Mouse (Mus musculus) testis, adult 2 months (tissue): ENCODE measurements around the gene Itih3. TPM values are rescaled to one million over a fixed set of nuclear protein-coding genes. Genes with fewer than 3 reads are reported as not detected.

Experiments used
- H3K27ac ChIP-seq: fragments of 200-500 bp; 2 replicates; pipeline ENCODE4 v1.5.1; 2012; ENCODE audit warnings: low read depth, low read length; ENCODE audit not compliant: control insufficient read depth, insufficient read depth
- H3K27me3 ChIP-seq: fragments of 200-500 bp; 2 replicates; pipeline ENCODE4 v1.6.1; 2012; ENCODE audit warnings: mild to moderate bottlenecking, low read length, moderate library complexity; ENCODE audit not compliant: control insufficient read depth, insufficient read depth
- H3K36me3 ChIP-seq: fragments of 200-500 bp; 2 replicates; pipeline ENCODE4 v1.6.1; 2012; ENCODE audit warnings: mild to moderate bottlenecking, low read length; ENCODE audit not compliant: control insufficient read depth, insufficient read depth
- H3K4me1 ChIP-seq: fragments of 200-500 bp; 2 replicates; pipeline ENCODE4 v1.6.1; 2012; ENCODE audit warnings: low read length; ENCODE audit not compliant: control insufficient read depth, insufficient read depth
- H3K4me3 ChIP-seq: fragments of 200-500 bp; 2 replicates; pipeline ENCODE4 v1.5.1; 2012; ENCODE audit warnings: low read depth, mild to moderate bottlenecking, low read length, moderate library complexity, mixed read lengths; ENCODE audit not compliant: control insufficient read depth
- CTCF ChIP-seq: fragments of 200-500 bp; IDR thresholded peaks from 2 replicates; pipeline ENCODE4 v1.5.1; 2012; ENCODE audit warnings: low read depth, mild to moderate bottlenecking, inconsistent platforms, low read length, moderate library complexity; ENCODE audit not compliant: control insufficient read depth, insufficient read depth, insufficient replicate concordance
- POLR2A ChIP-seq: fragments of 200-500 bp; IDR thresholded peaks from 2 replicates; pipeline ENCODE4 v1.6.1; 2012; ENCODE audit warnings: low read depth, mild to moderate bottlenecking, inconsistent platforms, low read length, moderate library complexity; ENCODE audit not compliant: control insufficient read depth
- polyA plus RNA-seq: library from polyadenylated mRNA; depleted of rRNA; stranded (reverse); fragments of >200 nt; gene quantifications from 2 replicates; pipeline ENCODE4 v1.2.3, GENCODE M21; 2012

The Itih3 gene
- polyA plus RNA-seq, 1 experiment = 0.36 TPM

DNA sequence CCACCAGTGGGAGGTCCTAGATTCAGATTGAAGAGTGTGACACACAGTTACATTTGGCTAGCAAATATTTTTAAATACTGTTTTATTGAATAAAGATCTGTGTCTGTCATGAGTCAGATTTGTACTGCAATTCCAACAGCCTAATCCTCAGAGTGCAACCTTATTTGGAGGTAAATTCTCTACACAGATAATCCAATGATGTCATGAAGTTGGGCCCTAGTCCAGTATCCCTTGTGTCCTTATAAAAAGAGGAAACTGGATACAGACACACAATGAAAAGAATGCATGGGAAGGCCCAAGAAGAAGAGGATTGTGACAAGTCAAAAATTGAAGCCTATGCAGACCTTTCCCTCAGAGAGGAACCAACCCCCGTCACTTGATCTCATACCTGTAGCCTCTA, 7.0 kb downstream of the Itih3 start:
- no peaks in the 10 kb centered on the region for H3K36me3 ChIP-seq
- H3K27me3 ChIP-seq = no peaks in the 10 kb centered on the region
- no peak overlapping the region for H3K27ac ChIP-seq
- TF ChIP-seq POLR2A (no peak), CTCF (no peak)
- H3K4me3 ChIP-seq = no peak overlapping the region
- no peaks in the 10 kb centered on the region; the same call in 1 of the 2 replicates for H3K4me1 ChIP-seq

GRCm38 (mm10) chr14:30913404-30913803, 10.2 kb downstream of the Itih3 start:
- TF ChIP-seq CTCF (no peak), POLR2A (no peak)
- Histone ChIP-seq H3K4me3 (no peak overlapping the region), H3K36me3 (no peaks in the 10 kb centered on the region), H3K4me1 (no peaks in the 10 kb centered on the region), H3K27ac (no peak overlapping the region), H3K27me3 (no peaks in the 10 kb centered on the region)

GRCm38 (mm10) chr14:30912641-30913040, 10.9 kb downstream of the Itih3 start:
- Histone ChIP-seq H3K27me3 (no peaks in the 10 kb centered on the region), H3K27ac (no peak overlapping the region), H3K4me1 (no peaks in the 10 kb centered on the region), H3K4me3 (no peak overlapping the region), H3K36me3 (no peaks in the 10 kb centered on the region)
- no peak for TF ChIP-seq POLR2A
- TF ChIP-seq CTCF = no peak

- H3K27ac ChIP-seq = no peak overlapping the region
- H3K4me3 ChIP-seq = no peak overlapping the region
- H3K27me3 ChIP-seq = no peaks in the 10 kb centered on the region
Observed at GRCm38 (mm10) chr14:30911141-30911540, 12.4 kb downstream of the Itih3 start.

DNA sequence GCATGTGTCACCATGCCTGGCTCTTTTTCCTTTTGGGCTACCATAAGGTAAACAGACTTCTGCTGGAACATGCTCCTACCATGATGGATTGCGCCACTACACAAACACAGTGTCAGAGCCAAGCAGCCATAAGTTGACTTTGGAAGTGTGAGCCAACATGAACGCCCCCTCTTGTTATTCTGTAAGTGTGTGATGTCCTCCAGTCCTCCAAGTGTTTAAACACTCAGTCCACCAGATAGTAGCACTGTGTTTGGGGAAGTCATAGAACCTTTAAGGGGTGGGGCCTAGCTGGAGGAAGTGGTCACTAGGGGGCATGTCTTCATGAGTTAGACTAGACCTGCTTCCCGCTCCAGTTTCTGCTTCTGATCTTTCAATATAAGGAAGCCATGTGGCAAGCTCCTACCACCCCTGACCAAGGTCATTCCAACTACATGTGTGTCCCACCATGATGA, 15.7 kb downstream of the Itih3 start:
- TF ChIP-seq POLR2A = no peak
- no peak for TF ChIP-seq CTCF
- Histone ChIP-seq H3K27me3 (no peaks in the 10 kb centered on the region), H3K4me1 (no peaks in the 10 kb centered on the region), H3K27ac (no peak overlapping the region), H3K4me3 (no peak overlapping the region), H3K36me3 (no peaks in the 10 kb centered on the region)

More at GRCm38 (mm10) chr14:30911141-30911540, 12.4 kb downstream of the Itih3 start:
- TF ChIP-seq POLR2A (no peak), CTCF (no peak)
- Histone ChIP-seq H3K4me1 (no peaks in the 10 kb centered on the region), H3K36me3 (no peaks in the 10 kb centered on the region)

GRCm38 (mm10) chr14:30906001-30906400, 17.6 kb downstream of the Itih3 start:
- TF ChIP-seq CTCF (no peak), POLR2A (no peak)
- H3K27me3 ChIP-seq = no peaks in the 10 kb centered on the region

DNA sequence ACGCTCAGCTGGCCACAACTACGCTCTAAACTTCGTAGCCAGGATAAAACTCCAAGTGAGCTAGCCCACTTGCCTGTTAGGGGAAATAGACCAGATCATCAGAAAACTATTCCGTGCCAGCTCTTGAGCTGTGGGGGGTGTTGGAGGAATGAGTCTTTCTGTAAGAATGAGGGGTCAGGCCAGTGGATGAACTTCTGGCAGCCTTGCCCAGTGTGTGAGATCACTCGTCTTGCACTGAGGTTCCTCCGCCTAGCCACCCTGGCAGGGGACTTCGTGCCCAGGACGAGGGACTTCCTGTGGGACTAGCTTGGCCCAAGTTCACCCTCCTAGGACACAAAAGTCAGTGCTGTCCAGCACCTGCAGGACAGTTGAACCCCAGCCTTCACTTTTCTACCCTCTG, 19.3 kb downstream of the Itih3 start:
- TF ChIP-seq CTCF = no peak
- TF ChIP-seq POLR2A = no peak
- no peak overlapping the region for H3K27ac ChIP-seq
- no peaks in the 10 kb centered on the region for H3K4me1 ChIP-seq

More at GRCm38 (mm10) chr14:30906001-30906400, 17.6 kb downstream of the Itih3 start:
- no peak overlapping the region for H3K4me3 ChIP-seq
- H3K4me1 ChIP-seq = no peaks in the 10 kb centered on the region
- H3K27ac ChIP-seq = no peak overlapping the region
- no peaks in the 10 kb centered on the region for H3K36me3 ChIP-seq

GRCm38 (mm10) chr14:30903036-30903435, 20.5 kb downstream of the Itih3 start:
- Histone ChIP-seq H3K4me3 (no peak overlapping the region), H3K36me3 (no peaks in the 10 kb centered on the region), H3K27me3 (no peaks in the 10 kb centered on the region), H3K27ac (no peak overlapping the region), H3K4me1 (no peaks in the 10 kb centered on the region)
- TF ChIP-seq CTCF (no peak), POLR2A (no peak)

More for the DNA sequence above, 19.3 kb downstream of the Itih3 start:
- Histone ChIP-seq H3K4me3 (no peak overlapping the region), H3K27me3 (no peaks in the 10 kb centered on the region), H3K36me3 (no peaks in the 10 kb centered on the region)
